Mouse (Mus musculus): Measurements from ENCODE around the gene 1700001K19Rik. TPM values are rescaled to one million over a fixed set of nuclear protein-coding genes. Genes with fewer than 3 reads are reported as not detected.

The 1700001K19Rik gene
- polyA plus RNA-seq, 1 experiment from 2014 or later: not detected

DNA sequence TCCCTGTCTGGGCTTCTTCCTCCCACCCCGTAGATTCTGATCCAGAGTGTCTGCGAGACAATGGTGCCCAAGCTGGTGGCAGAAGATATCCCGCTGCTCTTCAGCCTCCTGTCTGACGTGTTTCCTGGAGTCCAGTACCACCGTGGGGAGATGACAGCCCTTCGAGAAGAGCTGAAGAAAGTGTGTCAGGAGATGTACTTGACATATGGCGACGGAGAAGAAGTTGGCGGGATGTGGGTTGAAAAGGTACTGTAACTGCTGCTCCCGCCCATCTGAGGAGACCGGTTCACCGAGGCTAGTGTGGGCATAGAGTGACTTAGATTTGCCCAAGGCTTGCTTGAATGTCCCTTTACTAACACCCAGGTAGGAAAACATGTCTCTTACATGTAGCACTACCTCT, 46.1 kb downstream of the 1700001K19Rik start:
- H3K4me3 ChIP-seq (replicated peaks): no peak overlapping the region
- H3K27ac ChIP-seq: no peak overlapping the region
- H3K36me3 ChIP-seq (replicated peaks): peaks cover 100% of the 10 kb centered on the region
- H3K4me1 ChIP-seq: no peaks in the 10 kb centered on the region
- H3K9me3 ChIP-seq: no peaks in the 10 kb centered on the region
- no peak overlapping the region for H3K4me2 ChIP-seq
- ATAC-seq (ENCODE audit: low FRiP score): no peak
- no peak overlapping the region for H3K9ac ChIP-seq
- 96% methylated on average over 12 of the region's 12 CpGs for WGBS
- H3K27me3 ChIP-seq: no peaks in the 10 kb centered on the region

DNA sequence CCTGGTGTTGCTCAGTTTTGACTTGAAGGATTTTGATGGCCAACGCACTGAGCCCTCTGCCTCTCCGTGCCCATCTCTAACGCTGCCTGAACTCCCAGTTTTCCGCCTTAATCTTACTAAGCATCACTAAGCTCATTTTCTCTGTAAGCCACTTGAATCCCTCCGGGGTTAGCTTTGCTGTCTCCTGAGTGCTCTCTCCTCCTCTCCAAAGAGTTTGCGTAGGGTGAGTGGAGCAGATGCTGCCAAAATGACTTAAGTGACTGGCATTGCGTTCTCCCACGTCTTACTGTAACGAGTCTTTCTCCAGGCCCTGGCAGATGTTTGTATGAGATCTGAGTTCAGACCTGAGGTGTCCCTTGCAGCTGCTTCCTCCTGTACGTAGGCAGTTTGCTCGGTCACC, 52.4 kb downstream of the 1700001K19Rik start:
- ATAC-seq (ENCODE audit: low FRiP score): no peak
- peaks cover 100% of the 10 kb centered on the region for H3K36me3 ChIP-seq (replicated peaks)
- H3K4me3 ChIP-seq (replicated peaks): no peak overlapping the region
- no peak overlapping the region for H3K4me2 ChIP-seq
- H3K27ac ChIP-seq: no peak overlapping the region
- no peaks in the 10 kb centered on the region for H3K4me1 ChIP-seq
- no peaks in the 10 kb centered on the region for H3K9me3 ChIP-seq
- no peak overlapping the region for H3K9ac ChIP-seq
- no peaks in the 10 kb centered on the region for H3K27me3 ChIP-seq
- WGBS: 95% methylated on average over 11 of the region's 11 CpGs

Small RNA genes within 50 kb of the gene (microRNA-seq; reads per million reads assigned to microRNA genes)
- not detected for gene Gm27299

Other genes with a start within 250 kb of the 1700001K19Rik start
- 152 and 157 TPM in 2 replicates for gene Ppp2r5c, start 235.5 kb downstream of the 1700001K19Rik start, polyA plus RNA-seq (2016; fragmentation: Nextera tagmentation; extraction: Ambion mirVana)
- 97.5 and 98.8 TPM in 2 replicates for gene Dync1h1, start 81.2 kb downstream of the 1700001K19Rik start, polyA plus RNA-seq (2016; fragmentation: Nextera tagmentation; extraction: Ambion mirVana)
- gene Hsp90aa1, start 20.1 kb upstream of the 1700001K19Rik start, polyA plus RNA-seq (2016; fragmentation: Nextera tagmentation; extraction: Ambion mirVana): 1,281 and 1,312 TPM in 2 replicates
- 28.2 and 33.5 TPM in 2 replicates for gene Wdr20, start 55.3 kb upstream of the 1700001K19Rik start, polyA plus RNA-seq (2016; fragmentation: Nextera tagmentation; extraction: Ambion mirVana)
- 11.4 and 11.6 TPM in 2 replicates for gene Mok, start 158.3 kb upstream of the 1700001K19Rik start, polyA plus RNA-seq (2016; fragmentation: Nextera tagmentation; extraction: Ambion mirVana)
- gene Zfp839, start 167.6 kb upstream of the 1700001K19Rik start, polyA plus RNA-seq (2016; fragmentation: Nextera tagmentation; extraction: Ambion mirVana): 4.8 and 5.0 TPM in 2 replicates
- gene Cinp, start 206.5 kb upstream of the 1700001K19Rik start, polyA plus RNA-seq (2016; fragmentation: Nextera tagmentation; extraction: Ambion mirVana): 67.3 and 77.2 TPM in 2 replicates
- gene Tecpr2, start 206.6 kb upstream of the 1700001K19Rik start, polyA plus RNA-seq (2016; fragmentation: Nextera tagmentation; extraction: Ambion mirVana): 8.3 and 8.8 TPM in 2 replicates

Data from forebrain, embryonic 12.5 days (tissue).